Mouse (Mus musculus) heart, adult 11 months (tissue): ENCODE measurements at regions not wholly inside any gene's neighbourhood (a gene's known extent, or its start where the extent isn't known, plus 50 kb on each side); places are given as distances from the start of the nearest gene placed in this dataset.

Experiments
- DNase-seq: peaks from one replicate; pipeline ENCODE4 v3.0.0; 2022

DNA sequence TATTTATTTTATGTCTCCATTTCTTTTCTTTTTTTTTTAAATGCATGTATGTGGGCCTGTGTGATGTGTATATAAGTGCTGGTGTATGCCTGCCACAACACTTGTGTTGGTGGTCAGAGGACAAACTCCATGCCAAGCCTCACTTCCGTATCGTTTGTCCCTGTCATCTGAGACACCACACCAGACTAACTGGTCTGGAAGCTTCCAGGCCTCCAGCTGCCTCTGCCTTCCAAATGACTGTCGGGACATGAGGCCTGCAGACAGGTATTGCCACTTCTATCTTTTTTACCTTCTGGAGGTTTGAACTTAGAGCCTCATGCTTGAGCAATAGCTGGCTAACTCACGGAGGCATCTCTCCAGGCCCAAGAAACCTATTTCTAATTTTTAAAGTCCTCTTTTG, 318.3 kb downstream of the Foxo1 start:
- peak; percentile 60 for DNase-seq

GRCm38 (mm10) chr3:52579917-52580316, 311.8 kb downstream of the Foxo1 start:
- DNase-seq, result peak; percentile 86

DNA sequence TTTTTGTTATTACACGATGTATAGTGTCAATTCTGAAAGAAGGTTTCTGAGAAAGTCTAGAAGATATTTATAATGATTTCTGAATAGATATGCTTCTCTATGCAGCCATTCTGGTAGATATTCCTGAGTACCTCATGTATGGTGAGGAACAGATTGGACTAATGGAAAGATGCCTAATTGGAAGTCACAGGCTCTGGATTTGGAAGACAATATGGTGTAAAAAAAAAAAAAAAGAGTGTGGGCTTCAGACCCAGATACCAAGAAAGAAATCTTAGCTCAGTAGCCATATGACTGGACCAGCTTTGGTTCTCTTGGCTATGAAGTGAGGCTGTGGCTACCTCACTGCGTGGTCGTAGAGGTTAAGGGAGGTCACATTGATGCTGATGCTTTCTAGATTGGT, 311.0 kb downstream of the Foxo1 start:
- peak; percentile 41 for DNase-seq

DNA sequence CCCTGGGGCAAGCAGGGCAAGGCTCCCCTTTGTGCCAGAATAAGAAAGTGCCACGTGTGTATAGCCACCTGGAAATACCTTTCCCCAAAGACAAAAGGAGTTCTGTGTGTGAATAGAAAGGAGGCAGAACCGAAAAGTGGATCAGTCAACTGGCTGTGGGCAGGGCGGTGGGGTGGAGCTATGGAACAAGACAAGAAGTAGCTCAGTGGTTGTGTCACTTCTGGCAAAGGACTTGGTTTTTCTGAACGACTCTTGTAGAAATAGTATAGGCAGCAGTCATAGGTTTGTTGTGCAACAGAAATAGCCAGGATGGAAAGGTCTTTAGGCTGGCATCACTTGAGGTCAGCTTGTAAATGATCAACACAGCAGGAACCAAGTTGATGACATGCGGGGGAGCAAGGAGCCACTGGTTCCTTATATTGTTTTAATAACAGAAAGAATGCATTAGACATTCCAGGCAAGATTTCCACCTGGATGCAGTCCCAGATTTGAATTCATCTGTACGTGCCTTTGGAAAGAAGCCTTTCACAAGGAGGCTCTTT, 308.6 kb downstream of the Foxo1 start:
- DNase-seq, result peak; percentile 85

GRCm38 (mm10) chr3:52575237-52575798, 307.2 kb downstream of the Foxo1 start:
- no peak for DNase-seq

DNA sequence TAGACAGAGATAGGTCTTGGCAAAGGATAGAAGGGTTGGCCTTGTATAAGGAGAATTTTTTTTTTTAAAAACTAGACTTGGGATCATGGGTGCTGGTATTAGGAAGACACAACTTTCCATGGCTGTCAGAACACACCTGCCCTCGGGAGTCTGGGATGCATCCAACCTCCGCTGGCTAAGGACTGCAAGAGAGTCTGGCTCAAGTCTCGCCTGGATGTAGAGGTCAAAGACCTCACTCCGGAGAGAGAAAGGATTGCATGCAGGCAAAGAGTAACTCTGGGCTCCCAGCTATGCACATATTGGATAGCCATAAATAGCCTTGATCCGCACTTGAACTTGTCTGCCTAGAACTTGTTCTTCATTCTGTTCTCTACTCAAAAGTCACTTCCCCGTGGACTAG, 306.2 kb downstream of the Foxo1 start:
- DNase-seq, result peak; percentile 87

DNA sequence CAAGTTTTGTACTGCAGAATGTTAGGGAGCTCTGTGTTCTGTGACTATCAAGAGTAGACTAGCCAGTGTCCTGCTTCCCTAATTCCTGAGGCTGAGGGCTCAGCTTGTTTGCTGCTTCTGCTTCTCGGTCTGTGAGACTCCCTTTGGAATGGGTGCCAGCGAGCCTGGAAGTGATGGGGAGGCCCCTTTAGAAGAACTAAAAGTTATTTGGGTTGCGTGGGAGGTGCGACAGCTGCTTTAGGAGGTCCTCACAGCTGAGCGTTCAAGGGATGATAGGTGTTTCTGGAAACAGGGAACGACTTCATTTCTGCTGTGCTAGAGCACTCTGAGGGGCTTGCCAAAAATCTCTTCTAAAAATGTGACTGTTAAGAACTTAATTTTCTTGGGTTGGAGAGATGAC, 305.7 kb downstream of the Foxo1 start:
- peak; percentile 89 for DNase-seq

GRCm38 (mm10) chr3:52572514-52573485, 304.7 kb downstream of the Foxo1 start:
- peak; percentile 80 for DNase-seq

DNA sequence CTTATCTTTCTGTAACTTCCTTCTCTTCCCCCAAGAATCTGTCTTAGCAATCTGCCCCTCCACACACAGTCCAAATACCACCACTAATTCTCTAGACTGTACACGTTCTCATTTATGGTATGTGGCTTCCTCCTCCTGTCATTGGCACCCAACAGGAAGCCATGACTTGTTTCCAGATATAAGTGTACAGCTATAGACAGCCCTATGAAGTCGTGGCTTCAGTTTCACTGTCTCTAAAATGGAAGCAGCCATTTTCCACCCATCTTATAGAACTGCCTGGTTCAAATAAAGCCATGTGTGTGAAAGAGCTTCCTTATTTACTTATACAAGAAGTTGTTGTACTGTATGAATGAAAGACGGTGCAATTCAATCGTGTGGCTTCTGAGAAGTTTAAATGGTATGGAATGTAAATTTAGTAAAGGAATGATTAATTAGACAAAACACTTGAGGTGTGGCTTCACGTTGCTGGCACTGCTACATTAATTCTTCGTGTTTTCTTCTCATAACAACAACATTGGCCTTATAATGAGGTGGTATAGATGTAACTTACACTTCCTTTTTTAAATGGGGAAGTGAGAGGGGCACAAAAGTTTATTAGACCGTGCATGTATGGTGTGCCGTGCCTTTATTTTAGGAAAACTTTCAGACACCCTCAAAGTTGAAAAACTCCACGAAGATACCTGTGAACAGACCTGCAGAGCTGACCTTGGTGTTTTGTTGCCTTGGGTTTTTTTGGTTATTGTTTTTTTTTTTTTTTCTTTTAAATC, 299.7 kb downstream of the Foxo1 start:
- no peak for DNase-seq

- DNase-seq, result peak; percentile 58
These were observed 295.5 kb downstream of the Foxo1 start for GRCm38 (mm10) chr3:52563595-52563994.

DNA sequence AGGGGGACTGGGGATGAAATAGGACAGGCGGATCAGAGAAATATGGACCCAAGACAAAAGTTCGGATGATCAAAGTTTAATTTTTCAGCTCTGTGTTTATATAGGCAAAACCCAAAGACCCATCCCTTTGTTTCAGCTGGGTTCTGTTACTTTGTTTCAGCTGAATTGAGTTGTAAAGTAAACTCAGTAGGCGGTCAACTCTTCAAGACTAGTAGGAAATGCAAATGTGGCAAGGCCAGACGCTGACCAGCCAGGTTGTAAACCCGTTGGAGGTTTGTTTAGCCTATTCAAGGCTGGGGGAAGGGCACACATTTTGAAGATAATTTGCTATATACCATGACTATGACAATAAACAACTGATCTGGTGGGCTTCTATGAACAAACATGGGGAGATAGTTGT, 294.7 kb downstream of the Foxo1 start:
- DNase-seq, result no peak

GRCm38 (mm10) chr3:52559481-52559880, 291.3 kb downstream of the Foxo1 start:
- DNase-seq, result peak; percentile 14

- DNase-seq, result peak; percentile 71
These were observed 290.6 kb downstream of the Foxo1 start for GRCm38 (mm10) chr3:52558765-52559164.

DNA sequence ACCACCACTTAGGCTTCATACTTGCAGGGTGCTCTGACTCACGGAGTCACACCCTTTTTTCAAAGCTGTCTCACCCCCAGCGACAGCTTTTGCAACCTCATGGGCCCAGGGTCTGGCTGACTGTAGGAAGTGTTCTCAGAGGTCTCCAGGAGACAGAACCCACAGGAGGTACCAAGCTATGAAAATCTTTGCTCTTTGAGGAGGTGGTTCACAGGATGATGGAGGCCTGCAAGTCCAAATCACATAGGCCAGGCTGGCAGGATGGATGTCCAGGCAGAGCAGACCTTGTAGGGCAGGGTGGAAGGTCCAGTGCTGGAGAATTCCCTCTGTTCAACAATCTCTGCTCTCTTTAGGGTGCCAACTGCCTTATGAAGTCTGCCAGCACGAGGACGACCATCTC, 289.2 kb downstream of the Foxo1 start:
- peak; percentile 56 for DNase-seq

- peak; percentile 93 for DNase-seq
These were observed 286.9 kb downstream of the Foxo1 start for GRCm38 (mm10) chr3:52555038-52555437.

DNA sequence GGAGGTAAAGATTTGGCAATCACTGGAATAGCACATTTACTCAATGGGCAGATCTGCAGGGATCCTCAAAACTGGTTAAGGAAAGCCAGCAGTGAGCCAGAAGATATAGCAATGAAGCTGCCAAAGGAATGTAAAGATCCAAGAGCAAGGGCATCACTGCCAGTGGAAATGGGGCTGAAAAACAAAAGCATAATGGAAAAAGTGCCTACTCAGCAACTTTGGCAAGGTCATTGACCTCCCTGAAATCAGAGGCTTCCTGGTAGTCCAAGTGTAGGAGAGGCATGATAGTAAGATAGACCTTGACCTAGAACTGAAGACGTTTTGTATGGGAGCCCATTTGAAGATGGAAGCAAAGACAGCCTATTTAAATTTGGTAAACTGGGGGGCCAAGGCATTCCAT, 286.4 kb downstream of the Foxo1 start:
- DNase-seq, result peak; percentile 78

DNA sequence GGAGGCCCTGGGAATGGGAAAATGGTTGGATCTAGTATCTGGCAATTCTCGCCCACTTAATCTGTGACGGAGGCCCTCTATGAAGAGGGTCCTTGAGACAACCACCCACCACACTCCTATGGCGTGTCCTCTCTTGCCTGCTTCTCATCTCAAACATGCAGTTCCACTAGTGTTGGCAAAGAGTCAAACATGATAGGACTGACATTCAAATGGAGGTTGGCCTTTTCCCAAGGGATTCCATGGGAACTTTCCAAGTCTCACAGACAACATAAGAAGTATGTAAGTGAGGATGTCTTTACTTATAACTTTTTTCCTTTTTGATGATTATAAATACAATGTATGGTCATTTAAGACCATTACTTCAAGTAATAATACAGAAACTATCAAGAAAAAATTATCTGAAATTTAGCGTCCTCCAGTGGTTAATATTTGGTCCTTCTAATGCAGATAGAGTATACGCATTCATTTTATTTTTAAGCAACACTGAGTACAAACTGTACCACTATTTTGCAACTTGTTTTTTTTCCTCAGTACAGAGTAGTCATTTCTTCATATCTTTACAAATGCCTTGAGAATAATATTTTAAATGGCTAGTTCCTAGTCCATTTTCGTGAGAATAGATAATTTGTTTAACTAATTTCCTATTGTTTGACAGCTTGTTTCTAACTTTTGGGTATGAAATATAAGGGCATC, 280.2 kb downstream of the Foxo1 start:
- peak; percentile 84 for DNase-seq

GRCm38 (mm10) chr3:52546035-52546434, 277.9 kb downstream of the Foxo1 start:
- DNase-seq, result peak; percentile 73

- peak; percentile 97 for DNase-seq
These were observed 274.9 kb downstream of the Foxo1 start for GRCm38 (mm10) chr3:52543006-52543405.

GRCm38 (mm10) chr3:52540862-52541380, 272.8 kb downstream of the Foxo1 start:
- DNase-seq, result peak; percentile 86

- DNase-seq, result peak; percentile 67
These were observed 271.8 kb downstream of the Foxo1 start for GRCm38 (mm10) chr3:52539813-52540378.

DNA sequence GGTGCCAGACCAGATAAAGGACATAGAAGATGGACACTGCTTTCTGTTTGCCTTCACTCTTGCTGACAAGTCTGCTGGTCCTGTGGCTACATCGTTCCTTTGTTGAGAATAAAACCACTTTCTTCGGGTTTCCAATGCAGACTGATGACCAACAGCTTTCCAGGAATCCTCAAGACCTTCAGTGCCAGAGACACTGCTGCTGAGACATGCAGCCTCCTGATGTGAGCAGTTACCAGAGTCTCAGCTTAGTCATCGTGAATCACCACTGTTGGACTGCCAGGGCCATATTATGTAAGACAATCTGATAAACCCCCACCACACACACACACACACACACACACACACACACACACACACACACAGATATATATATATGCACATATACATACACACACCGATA, 270.2 kb downstream of the Foxo1 start:
- peak; percentile 89 for DNase-seq
